Mouse (Mus musculus) urinary bladder, postnatal 36 days (tissue): ENCODE data around the gene Vash2.
"Not testable (repeated sequence)": the region's sequence is repeated elsewhere in the genome, so short reads cannot be mapped to it uniquely, and the experiment has no call there.

Experiments used
- DNase-seq, 2 experiments: peaks; one replicate each; pipeline ENCODE4 v3.0.0; 2022; ENCODE audit warnings: low spot score in 2 of 2, mixed read lengths in 1 of 2

Vash2 gene

DNA sequence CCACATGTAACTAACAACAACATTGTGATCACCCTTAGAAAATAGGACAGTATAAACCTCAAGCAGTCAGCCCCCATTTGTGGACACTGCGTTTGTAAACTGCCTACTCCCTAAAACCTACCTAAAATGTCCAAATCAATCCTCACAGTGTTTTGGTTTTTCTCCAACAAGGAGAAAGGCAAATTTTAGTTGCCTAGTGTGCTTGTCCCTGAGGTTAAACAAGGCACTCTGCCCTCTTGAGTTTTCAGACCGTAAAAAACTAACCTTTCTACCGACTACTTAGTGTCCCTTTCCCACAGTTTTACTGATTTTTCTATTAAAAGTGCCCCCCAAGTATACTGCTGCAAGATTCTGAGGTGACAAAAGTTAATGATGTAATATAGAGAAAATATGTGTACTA, 51.8 kb downstream of the Vash2 start:
- DNase-seq: no peak

DNA sequence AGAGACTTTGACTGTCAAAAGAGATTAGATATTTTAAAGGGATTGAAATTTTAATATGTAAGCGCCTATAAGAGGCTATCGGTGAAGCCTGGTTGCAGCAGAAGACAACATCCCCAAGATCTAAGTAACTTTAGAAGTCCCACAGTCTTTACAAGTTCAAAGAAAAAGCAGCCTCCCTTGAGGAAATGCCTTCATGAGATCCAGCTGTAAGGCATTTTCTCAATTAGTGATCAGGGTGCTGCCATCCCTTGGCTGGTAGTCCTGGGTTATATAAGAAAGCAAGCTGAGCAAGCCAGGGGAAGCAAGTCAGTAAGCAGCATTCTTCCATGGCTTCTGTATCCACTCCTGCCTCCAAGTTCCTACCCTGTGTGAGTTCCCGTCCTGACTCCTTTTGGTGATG, 54.3 kb downstream of the Vash2 start, which contains the start of gene Angel2:
Gene Angel2 (plus strand): TSS at position 301 of the 400 bp plus-strand sequence.
- not testable (repeated sequence) for DNase-seq

- no peak for DNase-seq
These were observed 59.2 kb downstream of the Vash2 start for GRCm38 (mm10) chr1:190919725-190920469.

GRCm38 (mm10) chr1:190918938-190919337, 60.2 kb downstream of the Vash2 start:
- no peak for DNase-seq

DNA sequence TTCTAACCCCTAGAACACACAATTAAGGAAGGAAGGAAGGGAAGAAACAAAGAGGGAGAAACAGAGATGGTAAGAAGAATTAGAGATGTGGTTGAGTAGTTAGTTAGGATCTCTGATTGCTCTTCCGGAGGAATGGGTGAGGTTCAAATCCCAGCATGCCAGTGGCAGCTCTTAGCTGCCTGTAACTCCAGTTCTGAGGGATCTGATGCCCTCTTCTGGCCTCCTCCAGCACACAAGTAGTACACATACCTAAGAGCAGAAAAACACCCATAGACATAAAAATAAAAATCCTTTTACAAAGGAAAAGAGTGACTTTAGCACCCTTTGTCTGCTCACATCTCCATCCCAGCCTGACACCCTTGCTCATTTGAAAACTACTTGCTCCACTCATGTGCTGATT, 66.5 kb downstream of the Vash2 start:
- DNase-seq: no peak

- DNase-seq: peak; percentile 51 to 70
These were observed 67.5 kb downstream of the Vash2 start, which contains the start of gene Rps6kc1 for GRCm38 (mm10) chr1:190911415-190912123. Gene Rps6kc1, minus strand, starts transcription at chr1:190911770.

DNA sequence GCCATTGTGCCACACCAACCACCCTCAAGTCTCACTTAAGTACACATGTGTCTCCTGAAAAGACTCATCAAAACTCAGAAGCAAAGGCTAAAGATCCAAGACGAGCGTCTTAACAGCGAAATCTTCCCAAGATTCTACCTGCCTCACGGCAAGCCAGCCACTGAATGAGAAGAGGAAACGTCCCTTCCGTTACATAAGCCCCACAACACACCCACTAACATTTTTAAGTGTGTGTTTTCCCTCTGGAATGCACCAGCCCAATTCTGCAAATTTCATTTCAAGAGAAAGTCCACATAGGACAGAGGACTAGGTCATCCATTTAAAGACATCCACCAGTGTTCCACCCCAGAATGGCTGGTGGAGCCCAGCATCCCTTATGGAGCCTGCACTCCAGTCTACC, 68.3 kb downstream of the Vash2 start:
- no peak for DNase-seq

DNA sequence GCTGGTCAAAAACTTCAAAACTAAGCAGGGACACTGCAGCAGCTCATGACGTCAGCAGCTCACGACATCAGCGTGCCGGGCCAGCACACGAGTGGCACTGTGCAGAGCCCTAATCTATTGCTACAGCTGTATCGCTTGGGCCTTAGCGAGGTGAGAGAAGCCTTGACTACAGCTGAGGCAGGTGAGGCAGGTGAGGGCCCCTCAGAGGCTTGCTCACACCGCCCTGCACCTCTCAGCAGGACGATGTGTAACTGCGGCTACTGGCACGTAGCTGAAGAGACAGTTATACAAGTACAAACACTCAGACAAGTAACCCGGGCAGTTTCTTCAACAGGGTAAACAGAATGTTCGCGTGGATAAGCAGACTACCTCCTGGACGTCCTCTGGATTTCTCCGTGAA, 74.4 kb downstream of the Vash2 start:
- DNase-seq: no peak

- no peak for DNase-seq
These were observed 75.0 kb downstream of the Vash2 start for GRCm38 (mm10) chr1:190904136-190904535.

DNA sequence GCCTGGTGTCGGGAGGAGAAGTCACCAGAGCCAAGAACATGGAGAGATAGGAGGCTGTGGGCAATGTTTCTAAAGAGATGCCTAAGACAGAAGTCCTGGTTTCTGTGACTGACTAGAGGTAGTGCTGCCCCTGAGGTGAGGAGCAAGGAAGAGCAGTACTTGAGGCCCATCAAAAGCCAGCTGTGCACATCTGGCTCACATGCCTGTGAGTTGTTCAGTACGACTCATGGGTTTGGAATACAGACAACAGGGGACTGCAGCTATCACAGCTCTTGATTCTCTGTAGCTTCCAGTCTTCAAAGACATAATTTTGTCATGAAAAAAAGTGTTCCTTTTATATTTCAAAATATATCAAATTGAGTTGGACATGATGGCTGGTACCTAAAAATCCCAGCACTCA, 78.0 kb downstream of the Vash2 start:
- DNase-seq: no peak

DNA sequence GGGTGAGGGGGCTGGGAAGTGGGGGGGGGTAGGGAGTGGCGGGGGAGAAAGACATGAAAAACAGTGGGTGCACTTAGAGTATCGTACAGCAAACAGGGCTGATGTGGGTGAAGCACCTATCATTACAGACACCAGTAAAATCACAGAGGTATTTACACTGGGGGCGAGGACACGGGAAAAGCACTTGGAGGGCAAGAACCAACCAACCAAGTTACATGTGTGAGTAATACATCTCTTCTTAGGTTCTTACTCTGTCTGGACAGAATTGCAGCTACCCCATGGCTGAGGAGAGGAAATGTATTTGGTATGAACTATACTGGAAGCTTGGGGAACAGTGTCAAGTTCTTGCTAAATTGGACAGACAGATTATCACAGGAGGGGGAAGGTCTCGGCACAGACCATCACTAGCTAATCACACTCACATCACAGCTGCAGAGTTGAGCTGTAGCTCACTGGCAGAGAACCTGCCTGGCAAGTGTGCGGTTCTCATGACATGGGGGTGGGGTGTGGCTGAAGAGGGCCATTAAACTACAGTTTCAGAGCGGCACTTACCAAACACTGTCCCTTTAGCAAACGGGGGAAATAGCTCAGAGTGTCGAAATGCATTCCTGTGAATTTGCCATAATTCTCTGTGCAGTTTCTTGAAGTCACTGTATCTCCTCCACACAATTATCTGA, 80.1 kb downstream of the Vash2 start:
- peak; percentile 49 to 60 for DNase-seq

GRCm38 (mm10) chr1:190898186-190898585, 80.9 kb downstream of the Vash2 start:
- no peak for DNase-seq
